Comparison of ENCODE assay signal across 21 mouse cellular contexts in the genomic region with DNA sequence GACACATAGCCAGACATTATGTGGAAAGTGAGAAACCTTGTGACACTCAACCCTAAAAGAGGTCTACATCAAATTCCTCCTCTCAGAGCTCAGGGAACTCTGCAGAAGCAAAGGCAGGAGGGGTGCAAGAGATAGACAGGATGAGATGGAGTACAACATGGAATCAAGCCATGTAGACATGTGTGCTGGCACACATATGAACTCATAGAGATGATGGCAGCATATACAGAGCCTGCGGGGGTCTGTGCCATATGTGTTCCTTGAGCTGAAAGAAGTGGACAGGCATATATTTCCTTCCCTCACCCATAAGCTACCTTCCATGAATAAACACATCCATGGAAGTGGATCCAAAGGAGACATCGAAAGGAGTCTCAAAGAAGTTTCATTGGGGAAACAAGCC.
DNase-seq lines count a peak whose midpoint lies in the region; ATAC-seq lines count a peak whose summit lies in the region.
"Had no signal": no experiment of that assay in that cellular context is flagged by ENCODE, and none has a peak within 500 bp of the region (broad histone marks: within the 10 kb centered on the region; RNA-seq: fewer than 3 reads in every experiment).

No protein-coding gene starts in this region.

- H3K9ac ChIP-seq in forebrain, embryonic 16.5 days (replicated peaks; ENCODE audit: low read depth, low read length) = no peak overlapping the region
- H3K9ac ChIP-seq in forebrain, embryonic 14.5 days (ENCODE audit: low read length) = no peak overlapping the region
- H3K9ac ChIP-seq: embryonic facial prominence, embryonic 12.5 days; forebrain, embryonic 15.5 days had no signal

- H3K4me2 ChIP-seq in forebrain, embryonic 16.5 days (ENCODE audit: low read length) = no peak overlapping the region
- no peak overlapping the region for H3K4me2 ChIP-seq in forebrain, embryonic 14.5 days (ENCODE audit: low read length)
- H3K4me2 ChIP-seq: embryonic facial prominence, embryonic 12.5 days; forebrain, embryonic 15.5 days had no signal

- H3K4me1 ChIP-seq in forebrain, embryonic 16.5 days (replicated peaks; ENCODE audit: control insufficient read depth, insufficient read depth, low read length) = no peaks in the 10 kb centered on the region
- H3K4me1 ChIP-seq in forebrain, embryonic 14.5 days (ENCODE audit: control insufficient read depth, insufficient read depth, low read length) = no peaks in the 10 kb centered on the region
- H3K4me1 ChIP-seq: embryonic facial prominence, embryonic 10.5 days; embryonic facial prominence, embryonic 12.5 days; forebrain, embryonic 15.5 days had no signal

- WGBS in forebrain, embryonic 16.5 days = 84% methylated on average over 2 of the region's 2 CpGs
- 93% methylated on average over 2 of the region's 2 CpGs for WGBS in forebrain, embryonic 14.5 days

- no peak overlapping the region for H3K4me3 ChIP-seq in forebrain, embryonic 16.5 days (replicated peaks; ENCODE audit: low read length)
- no peak overlapping the region for H3K4me3 ChIP-seq in forebrain, embryonic 14.5 days (ENCODE audit: low read depth, low read length)
- H3K4me3 ChIP-seq: embryonic facial prominence, embryonic 10.5 days; embryonic facial prominence, embryonic 12.5 days; forebrain, embryonic 15.5 days had no signal

- intact Hi-C loops in left cerebral cortex, postnatal 4 days (cut with DNase I) = no loop called here

- 0 out of 2 replicates have a peak, but pooled peaks have one; percentile 49 for ATAC-seq in forebrain, embryonic 16.5 days
- no peak for ATAC-seq in forebrain, embryonic 14.5 days
- ATAC-seq: activated CD4-positive, CD25-positive, alpha-beta regulatory T cell, adult 4 months; CD4-positive, CD25-positive, alpha-beta regulatory T cell, adult 4 months; forebrain, embryonic 15.5 days; Patski had no signal

- no peaks in the 10 kb centered on the region for H3K36me3 ChIP-seq in forebrain, embryonic 16.5 days (ENCODE audit: control insufficient read depth, insufficient read depth)
- no peaks in the 10 kb centered on the region for H3K36me3 ChIP-seq in forebrain, embryonic 14.5 days (ENCODE audit: control insufficient read depth, insufficient read depth, low read length)
- H3K36me3 ChIP-seq: embryonic facial prominence, embryonic 10.5 days; embryonic facial prominence, embryonic 12.5 days; forebrain, embryonic 15.5 days; G1E had no signal

- H3K27ac ChIP-seq in forebrain, embryonic 16.5 days (ENCODE audit: low read length) = no peak overlapping the region
- no peak overlapping the region for H3K27ac ChIP-seq in forebrain, embryonic 14.5 days (ENCODE audit: low read depth, low read length)
- H3K27ac ChIP-seq: embryonic facial prominence, embryonic 10.5 days; embryonic facial prominence, embryonic 12.5 days; forebrain, embryonic 15.5 days had no signal

- no peaks in the 10 kb centered on the region; the same call in 1 of the 2 replicates for H3K9me3 ChIP-seq in forebrain, embryonic 16.5 days (ENCODE audit: control insufficient read depth, low read length)
- no peaks in the 10 kb centered on the region for H3K9me3 ChIP-seq in forebrain, embryonic 14.5 days (replicated peaks; ENCODE audit: control insufficient read depth, low read length)
- H3K9me3 ChIP-seq: embryonic facial prominence, embryonic 10.5 days; embryonic facial prominence, embryonic 12.5 days; forebrain, embryonic 15.5 days; G1E had no signal

- peak; percentile 60 to 64 for DNase-seq in cerebellum, postnatal 10 days
- no peak for DNase-seq in cerebellum, postnatal 25 days
- DNase-seq in forebrain, embryonic 14.5 days (ENCODE audit: low spot score) = no peak
- peak; percentile 31 for DNase-seq in left cerebral cortex, postnatal 4 days
- no peak for DNase-seq in left cerebral cortex, adult 9 months (ENCODE audit: low spot score in 2 of 2)
- DNase-seq: adrenal gland, adult 8-10 months; adrenal gland, postnatal 14 days; adrenal gland, postnatal 36 days; B cell, adult 2 months; cerebellum, adult 11-12 months; cerebellum, adult 2 months; cerebellum, adult 9-10 months had no signal

- no peaks in the 10 kb centered on the region for H3K27me3 ChIP-seq in forebrain, embryonic 16.5 days (replicated peaks; ENCODE audit: control insufficient read depth, insufficient read depth, low read length)
- H3K27me3 ChIP-seq in forebrain, embryonic 14.5 days (replicated peaks; ENCODE audit: control insufficient read depth, insufficient read depth, low read length) = no peaks in the 10 kb centered on the region
- H3K27me3 ChIP-seq: CH12.LX; embryonic facial prominence, embryonic 12.5 days; forebrain, embryonic 15.5 days; Patski had no signal

Comparison
In these comparisons a context has a peak if more than half of its experiments do, and no peak if none do; other contexts are left out.
1. DNase-seq: peak in cerebellum, postnatal 10 days (2 of 2) and left cerebral cortex, postnatal 4 days (single experiment); none in cerebellum, postnatal 25 days (0 of 2), forebrain, embryonic 14.5 days (single experiment) and left cerebral cortex, adult 9 months (0 of 2).